ENCODE assay signal across 23 mouse cellular contexts in genomic region chr14:56844033-56844432, GRCm38 (mm10). TPM values are rescaled to one million over a fixed set of nuclear protein-coding genes. Genes with fewer than 3 reads are reported as not detected.
DNase-seq lines count a peak whose midpoint lies in the region; ATAC-seq lines count a peak whose summit lies in the region.
"Had no signal": no experiment of that assay in that cellular context is flagged by ENCODE, and none has a peak within 500 bp of the region (broad histone marks: within the 10 kb centered on the region; RNA-seq: fewer than 3 reads in every experiment).

No protein-coding gene starts in this region.

- H3K36me3 ChIP-seq in kidney, embryonic 14.5 days (ENCODE audit: control insufficient read depth, insufficient read depth, low read length), result no peaks in the 10 kb centered on the region
- H3K36me3 ChIP-seq: heart, embryonic 13.5 days; limb, embryonic 13.5 days; lung, embryonic 15.5 days had no signal

- peaks cover 3% of the 10 kb centered on the region; the same call in 1 of the 2 replicates for H3K4me1 ChIP-seq in kidney, embryonic 14.5 days (ENCODE audit: control insufficient read depth, insufficient read depth, low read length)
- H3K4me1 ChIP-seq: heart, embryonic 13.5 days; limb, embryonic 13.5 days had no signal

- H3K9ac ChIP-seq in kidney, embryonic 14.5 days (ENCODE audit: low read depth, low read length), result no peak overlapping the region
- H3K9ac ChIP-seq: heart, embryonic 13.5 days; hindbrain, embryonic 14.5 days; limb, embryonic 13.5 days; lung, embryonic 15.5 days had no signal

- H3K27ac ChIP-seq in kidney, embryonic 14.5 days (ENCODE audit: low read depth, low read length), result no peak overlapping the region
- H3K27ac ChIP-seq: heart, embryonic 13.5 days; hindbrain, embryonic 14.5 days; limb, embryonic 13.5 days; lung, embryonic 15.5 days had no signal

- WGBS in kidney, embryonic 14.5 days, result 24% methylated on average over 4 of the region's 4 CpGs

- intact Hi-C loops in left cerebral cortex, postnatal 10 days (cut with DNase I), result no loop called here

- no peak for ATAC-seq in kidney, embryonic 14.5 days (ENCODE audit: low FRiP score, low TSS enrichment)
- ATAC-seq in inflammation-experienced regulatory T-cells, adult 6 months, result no peak

- no peaks in the 10 kb centered on the region for H3K27me3 ChIP-seq in kidney, embryonic 14.5 days (ENCODE audit: control insufficient read depth, insufficient read depth, low read length)
- H3K27me3 ChIP-seq: CH12.LX; heart, embryonic 13.5 days; limb, embryonic 13.5 days; lung, embryonic 15.5 days; megakaryocyte, embryonic 14.5 days had no signal

- no peak overlapping the region for H3K4me3 ChIP-seq in kidney, embryonic 14.5 days (ENCODE audit: low read length)
- H3K4me3 ChIP-seq: heart, embryonic 13.5 days; limb, embryonic 13.5 days; lung, embryonic 15.5 days; megakaryocyte, embryonic 14.5 days had no signal

- peak; percentile 72 for DNase-seq in kidney, adult 11 months
- peak; percentile 84 for DNase-seq in kidney, adult 9 months
- DNase-seq in kidney, postnatal 14 days, result peak; percentile 59
- DNase-seq in left cerebral cortex, postnatal 10 days (ENCODE audit: extremely low spot score in 1 of 2, low spot score in 2 of 2), result no peak
- DNase-seq in right cerebral cortex, postnatal 10 days (ENCODE audit: low spot score in 2 of 2), result no peak
- no peak for DNase-seq in spleen, adult 12 weeks (ENCODE audit: low spot score)
- DNase-seq: adrenal gland, postnatal 10 days; cerebellum, adult 11 months; cerebellum, adult 9-10 months; cerebellum, postnatal 36 days; heart, postnatal 10 days; lung, postnatal 4 days; right cerebral cortex, postnatal 14 days; thymus, postnatal 14 days had no signal

- no peak overlapping the region for H3K4me2 ChIP-seq in kidney, embryonic 14.5 days (replicated peaks; ENCODE audit: low read depth, low read length)
- H3K4me2 ChIP-seq: heart, embryonic 13.5 days; hindbrain, embryonic 14.5 days; limb, embryonic 13.5 days; liver, embryonic 11.5 days; lung, embryonic 15.5 days had no signal

- no peaks in the 10 kb centered on the region for H3K9me3 ChIP-seq in kidney, embryonic 14.5 days (ENCODE audit: control insufficient read depth, low read length)
- H3K9me3 ChIP-seq: heart, embryonic 13.5 days; limb, embryonic 13.5 days; lung, embryonic 15.5 days had no signal

RNA-seq across cellular contexts. Expression of gene Zmym5, which starts 32.5 kb away (rescaled TPM):
- polyA plus RNA-seq in kidney, embryonic 14.5 days (2014; fragmentation: Nextera tagmentation; extraction: Ambion mirVana), result 27.4 and 31.5 TPM in 2 replicates
- polyA plus RNA-seq in inflammation-experienced regulatory T-cells, adult 6 months (2017; shearing (Covaris generic)), result 10 to 100 TPM; 47.0 to 64.4 (median 50.1) TPM
- 10 to 100 TPM; 27.0 to 27.2 TPM for total RNA-seq in left cerebral cortex, postnatal 10 days (2021)

RNA-seq across cellular contexts. Expression of gene Zmym2, which starts 42.4 kb away (rescaled TPM):
- 37.1 and 50.5 TPM in 2 replicates for polyA plus RNA-seq in kidney, embryonic 14.5 days (2014; fragmentation: Nextera tagmentation; extraction: Ambion mirVana)
- polyA plus RNA-seq in inflammation-experienced regulatory T-cells, adult 6 months (2017; shearing (Covaris generic)), result 10 to 100 TPM; 35.1 to 67.2 (median 57.1) TPM
- 10 to 100 TPM; 82.9 to 88.8 TPM for total RNA-seq in left cerebral cortex, postnatal 10 days (2021)

Comparison
In these comparisons a context has a peak if more than half of its experiments do, and no peak if none do; other contexts are left out.
1. DNase-seq: peak in kidney, adult 11 months (single experiment), kidney, adult 9 months (single experiment) and kidney, postnatal 14 days (single experiment); none in left cerebral cortex, postnatal 10 days (0 of 2), right cerebral cortex, postnatal 10 days (0 of 2) and spleen, adult 12 weeks (single experiment).